Mouse (Mus musculus) limb, embryonic 12.5 days (tissue): ENCODE measurements around the gene Upb1. TPM values are rescaled to one million over a fixed set of nuclear protein-coding genes. Genes with fewer than 3 reads are reported as not detected.
A peak's percentile ranks its signal among the peaks of the same experiment; 100 is the strongest.
"Not testable (repeated sequence)": the region's sequence is repeated elsewhere in the genome, so short reads cannot be mapped to it uniquely, and the experiment has no call there.

Source experiments
- ATAC-seq: fragments of 200-750 bp; cut with Nextera tagmentation; 2 replicates; pipeline ENCODE4 v1.8.0; 2017; ENCODE audit warnings: low read depth, moderate TSS enrichment; ENCODE audit not compliant: insufficient number of reproducible peaks, insufficient read depth, low FRiP score, low TSS enrichment
- H3K27ac ChIP-seq: fragments of 300-500 bp; sonication (generic); 2 replicates; pipeline ENCODE4 v1.5.1; 2016; ENCODE audit warnings: mild to moderate bottlenecking, moderate library complexity
- H3K27me3 ChIP-seq: fragments of 300-500 bp; sonication (generic); 2 replicates; pipeline ENCODE4 v1.6.1; 2016; ENCODE audit warnings: mild to moderate bottlenecking, moderate library complexity
- H3K36me3 ChIP-seq: fragments of 300-500 bp; sonication (generic); 2 replicates; pipeline ENCODE4 v1.6.1; 2016; ENCODE audit warnings: mild to moderate bottlenecking, moderate library complexity
- H3K4me1 ChIP-seq: fragments of 300-500 bp; sonication (generic); replicated peaks from 2 replicates; pipeline ENCODE4 v1.6.1; 2016
- H3K4me2 ChIP-seq: fragments of 300-500 bp; sonication (generic); 2 replicates; pipeline ENCODE4 v1.6.1; 2016; ENCODE audit warnings: mild to moderate bottlenecking, moderate library complexity
- H3K4me3 ChIP-seq: fragments of 300-500 bp; sonication (generic); replicated peaks from 2 replicates; pipeline ENCODE4 v1.5.1; 2016; ENCODE audit warnings: mild to moderate bottlenecking
- H3K9ac ChIP-seq: fragments of 300-500 bp; sonication (generic); replicated peaks from 2 replicates; pipeline ENCODE4 v1.6.1; 2016; ENCODE audit warnings: mild to moderate bottlenecking, moderate library complexity
- H3K9me3 ChIP-seq: fragments of 300-500 bp; sonication (generic); 2 replicates; pipeline ENCODE4 v1.6.1; 2016; ENCODE audit warnings: mild to moderate bottlenecking, moderate library complexity
- WGBS: fragments of 180-500 bp; shearing (Covaris S2); methylation state at CpG from one replicate; pipeline ENCODE4 v1.1.7; 2016; 5-methylcytosine and 5-hydroxymethylcytosine counted together
- polyA plus RNA-seq: library from polyadenylated mRNA; unstranded; fragments of >200 nt; fragmentation: Nextera tagmentation; extraction: Ambion mirVana; gene quantifications from 2 replicates; pipeline ENCODE4 v1.2.1, GENCODE M21; 2016

Upb1 gene
- 0.24 and 0.36 TPM in 2 replicates for polyA plus RNA-seq

- no peak within 1 kb of the TSS for H3K4me3 ChIP-seq
- no peaks in the 10 kb centered on the region for H3K27me3 ChIP-seq
- no peak within 1 kb of the TSS for H3K4me2 ChIP-seq
- no peak within 1 kb of the TSS for H3K27ac ChIP-seq
- H3K9me3 ChIP-seq: no peaks in the 10 kb centered on the region
- WGBS: 81% methylated on average over 4 of the region's 4 CpGs
- no peak for ATAC-seq
- H3K9ac ChIP-seq: no peak within 1 kb of the TSS
- H3K36me3 ChIP-seq: no peaks in the 10 kb centered on the region
- H3K4me1 ChIP-seq: no peaks in the 10 kb centered on the region
Observed at GRCm38 (mm10) chr10:75400958-75401357, at the start of gene Upb1. TSS of gene Upb1 (plus strand) at chr10:75401115.

DNA sequence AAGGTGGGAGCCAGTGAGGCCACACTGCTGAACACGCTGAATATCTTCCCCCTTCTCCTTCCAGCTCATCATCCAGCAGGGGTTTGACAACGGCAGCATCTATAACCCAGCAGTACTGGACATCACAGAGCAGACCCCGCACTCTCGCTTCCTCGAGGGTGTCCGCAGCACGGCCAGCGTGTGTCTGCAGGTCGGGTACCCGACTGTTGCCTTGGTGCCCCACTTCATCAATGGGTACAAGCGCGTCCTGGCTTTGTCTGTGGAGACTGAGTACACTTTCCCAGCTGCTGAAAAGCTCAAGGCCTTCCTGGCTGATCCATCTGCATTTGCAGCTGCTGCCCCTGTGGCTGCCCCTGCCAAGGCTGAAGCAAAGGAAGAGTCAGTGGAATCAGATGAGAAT lies 48.4 kb upstream of the Upb1 start:
- ATAC-seq: no peak

GRCm38 (mm10) chr10:75353838-75354241 lies 47.1 kb upstream of the Upb1 start:
- not testable (repeated sequence) for H3K9ac ChIP-seq, H3K36me3 ChIP-seq, H3K4me3 ChIP-seq, H3K27ac ChIP-seq, H3K9me3 ChIP-seq, H3K4me1 ChIP-seq, ATAC-seq, H3K27me3 ChIP-seq, H3K4me2 ChIP-seq
- WGBS: 77% methylated on average over 9 of the region's 9 CpGs

More for the DNA sequence above, 48.4 kb upstream of the Upb1 start:
- Histone ChIP-seq H3K4me1 (no peaks in the 10 kb centered on the region), H3K4me2 (no peak overlapping the region), H3K27ac (no peak overlapping the region), H3K9me3 (no peaks in the 10 kb centered on the region), H3K4me3 (no peak overlapping the region), H3K27me3 (no peaks in the 10 kb centered on the region), H3K36me3 (no peaks in the 10 kb centered on the region), H3K9ac (no peak overlapping the region)
- WGBS: 95% methylated on average over 12 of the region's 12 CpGs

GRCm38 (mm10) chr10:75355341-75355740 lies 45.6 kb upstream of the Upb1 start:
- Histone ChIP-seq H3K9me3 (no peaks in the 10 kb centered on the region), H3K4me3 (no peak overlapping the region), H3K27ac (no peak overlapping the region), H3K4me1 (no peaks in the 10 kb centered on the region), H3K27me3 (no peaks in the 10 kb centered on the region), H3K4me2 (no peak overlapping the region), H3K9ac (no peak overlapping the region), H3K36me3 (no peaks in the 10 kb centered on the region)
- no peak for ATAC-seq
- 59% methylated on average over 4 of the region's 4 CpGs for WGBS

DNA sequence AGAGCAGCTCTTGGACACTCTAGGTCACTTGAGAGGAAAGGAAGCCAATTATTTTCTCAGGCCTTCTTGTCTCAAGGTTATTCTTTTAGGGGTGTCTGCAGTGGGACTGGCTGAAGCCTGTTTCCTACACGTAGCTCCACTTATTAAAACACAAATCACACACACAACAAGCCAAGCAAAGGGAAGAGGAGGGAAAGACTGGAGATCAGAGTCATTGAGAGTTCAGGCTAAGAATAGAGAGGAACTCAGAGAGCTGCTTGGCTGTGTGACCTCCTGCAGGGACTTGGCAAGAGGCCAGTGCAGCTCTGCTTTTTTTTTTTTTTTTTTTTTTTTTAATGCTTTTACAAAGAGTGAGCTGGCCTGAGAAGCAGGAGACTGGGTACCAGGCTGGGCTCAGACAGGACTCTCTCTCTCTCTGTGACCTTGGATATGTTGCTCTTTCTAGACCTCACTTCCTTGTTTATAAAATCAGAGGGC lies 36.7 kb upstream of the Upb1 start:
- H3K9me3 ChIP-seq, H3K27me3 ChIP-seq, H3K4me2 ChIP-seq, H3K36me3 ChIP-seq, H3K4me1 ChIP-seq, H3K4me3 ChIP-seq, H3K9ac ChIP-seq, H3K27ac ChIP-seq: not testable (repeated sequence)
- 39% methylated on average over 1 of the region's 1 CpGs for WGBS
- ATAC-seq: peak; percentile 31; the same call in 1 of the 2 replicates

- Histone ChIP-seq H3K4me1 (peaks cover 4% of the 10 kb centered on the region; the same call in 1 of the 2 replicates), H3K4me3 (no peak overlapping the region), H3K27me3 (no peaks in the 10 kb centered on the region), H3K4me2 (no peak overlapping the region), H3K9ac (no peak overlapping the region), H3K27ac (no peak overlapping the region), H3K36me3 (no peaks in the 10 kb centered on the region), H3K9me3 (no peaks in the 10 kb centered on the region)
- no peak for ATAC-seq
- 81% methylated on average over 9 of the region's 9 CpGs for WGBS
Observed at GRCm38 (mm10) chr10:75364796-75365195, 36.1 kb upstream of the Upb1 start.

DNA sequence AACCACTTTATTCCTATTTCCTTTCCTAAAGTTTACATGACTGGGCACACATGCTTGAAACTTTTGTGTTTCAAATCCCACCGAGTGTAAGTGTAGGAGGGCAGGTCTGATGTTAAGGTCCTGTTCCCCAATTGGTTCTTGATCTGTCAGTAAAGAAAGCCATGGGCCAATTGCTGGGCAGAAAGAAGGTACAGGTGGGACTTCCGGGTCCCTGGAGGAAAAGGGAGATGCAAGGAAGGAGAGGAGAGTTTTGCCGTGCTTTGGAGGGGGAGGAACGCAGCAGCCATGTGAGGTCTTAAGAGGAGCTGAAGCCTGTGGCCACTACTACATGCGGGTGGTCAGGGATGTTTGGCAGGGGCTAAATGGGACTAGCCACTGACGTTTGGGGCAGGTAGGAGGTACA lies 35.7 kb upstream of the Upb1 start:
- Histone ChIP-seq H3K4me2 (peak overlapping the region; percentile 23; the same call in 1 of the 2 replicates), H3K9ac (no peak overlapping the region)
- ATAC-seq: no peak

DNA sequence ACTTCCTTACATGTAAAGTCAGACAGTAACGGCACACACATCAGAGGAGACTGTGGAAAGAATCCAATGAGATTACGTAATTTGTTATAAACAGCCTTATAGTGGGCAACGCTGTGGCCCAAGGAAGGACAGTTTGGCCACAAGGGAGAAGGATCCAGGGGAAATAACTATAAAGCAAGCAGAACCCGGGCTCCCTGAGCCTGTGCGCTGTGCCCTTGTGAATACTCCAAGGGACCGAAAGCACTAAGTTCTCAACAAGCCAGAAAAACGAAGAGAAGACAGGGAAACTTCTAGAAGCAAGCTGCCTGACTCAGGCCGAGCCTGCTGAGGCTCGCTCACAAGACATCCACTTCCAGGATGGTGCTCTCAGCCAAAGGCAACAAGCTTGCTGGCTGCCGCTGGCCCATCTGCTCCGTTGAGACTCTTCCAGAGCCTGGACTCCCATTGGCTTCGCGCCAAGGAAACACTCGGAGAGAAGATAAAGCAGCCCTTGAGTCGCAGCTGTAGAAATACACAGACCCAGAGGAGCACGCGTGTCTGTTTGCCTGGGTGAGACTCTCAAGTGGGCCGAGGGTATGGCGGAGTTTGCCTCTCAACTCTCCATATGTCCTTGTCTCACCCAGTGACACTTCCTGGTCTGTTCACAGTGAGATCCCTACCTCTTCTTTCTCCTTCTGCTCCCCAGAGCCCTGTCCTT lies 27.1 kb upstream of the Upb1 start:
- not testable (repeated sequence) for H3K4me3 ChIP-seq, H3K27ac ChIP-seq, H3K9ac ChIP-seq, ATAC-seq, H3K36me3 ChIP-seq, H3K4me2 ChIP-seq, H3K4me1 ChIP-seq, H3K27me3 ChIP-seq, H3K9me3 ChIP-seq
- WGBS: 85% methylated on average over 16 of the region's 19 CpGs

More for the DNA sequence above, 35.7 kb upstream of the Upb1 start:
- H3K27ac ChIP-seq: no peak overlapping the region
- no peaks in the 10 kb centered on the region for H3K27me3 ChIP-seq
- peaks cover 4% of the 10 kb centered on the region; the same call in 1 of the 2 replicates for H3K4me1 ChIP-seq
- H3K4me3 ChIP-seq: peak overlapping the region; percentile 21
- 45% methylated on average over 6 of the region's 6 CpGs for WGBS
- H3K36me3 ChIP-seq: no peaks in the 10 kb centered on the region
- no peaks in the 10 kb centered on the region for H3K9me3 ChIP-seq

- Histone ChIP-seq H3K27me3 (no peaks in the 10 kb centered on the region), H3K4me1 (no peaks in the 10 kb centered on the region), H3K27ac (no peak overlapping the region), H3K9me3 (no peaks in the 10 kb centered on the region), H3K4me2 (no peak overlapping the region), H3K9ac (no peak overlapping the region), H3K36me3 (no peaks in the 10 kb centered on the region), H3K4me3 (no peak overlapping the region)
- no peak for ATAC-seq
- WGBS: 82% methylated on average over 10 of the region's 10 CpGs
Observed at GRCm38 (mm10) chr10:75378688-75379087, 22.2 kb upstream of the Upb1 start.

DNA sequence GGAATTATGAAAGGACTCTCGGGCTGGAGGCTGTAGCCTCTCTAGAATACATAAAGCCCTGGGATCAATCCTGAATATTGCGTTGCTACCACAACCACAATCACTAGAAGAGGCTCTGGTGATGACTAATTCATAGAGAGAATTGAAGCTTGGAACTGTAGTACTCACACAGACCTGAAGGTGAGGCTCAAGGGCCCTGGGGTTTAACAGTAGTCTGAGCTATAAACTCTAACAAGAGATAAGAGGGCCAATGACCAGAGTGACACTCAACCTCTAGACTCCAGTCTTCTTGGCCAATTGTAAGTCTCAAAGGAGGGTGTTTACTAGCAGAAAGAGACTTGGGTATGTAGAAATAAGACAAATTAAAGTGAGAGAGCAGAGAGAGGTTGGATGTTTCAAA lies 10.8 kb upstream of the Upb1 start:
- H3K9ac ChIP-seq: no peak overlapping the region
- H3K4me3 ChIP-seq: no peak overlapping the region
- 93% methylated on average over 2 of the region's 2 CpGs for WGBS
- ATAC-seq: no peak
- H3K27ac ChIP-seq: no peak overlapping the region
- H3K27me3 ChIP-seq: no peaks in the 10 kb centered on the region
- no peaks in the 10 kb centered on the region for H3K9me3 ChIP-seq
- H3K36me3 ChIP-seq: no peaks in the 10 kb centered on the region
- no peak overlapping the region for H3K4me2 ChIP-seq
- no peaks in the 10 kb centered on the region for H3K4me1 ChIP-seq

- Histone ChIP-seq H3K36me3 (no peaks in the 10 kb centered on the region), H3K4me1 (no peaks in the 10 kb centered on the region), H3K4me3 (no peak overlapping the region), H3K27me3 (no peaks in the 10 kb centered on the region), H3K9ac (no peak overlapping the region), H3K4me2 (no peak overlapping the region), H3K9me3 (no peaks in the 10 kb centered on the region), H3K27ac (no peak overlapping the region)
- ATAC-seq: no peak
- 90% methylated on average over 4 of the region's 4 CpGs for WGBS
Observed at GRCm38 (mm10) chr10:75390832-75391231, 10.1 kb upstream of the Upb1 start.

DNA sequence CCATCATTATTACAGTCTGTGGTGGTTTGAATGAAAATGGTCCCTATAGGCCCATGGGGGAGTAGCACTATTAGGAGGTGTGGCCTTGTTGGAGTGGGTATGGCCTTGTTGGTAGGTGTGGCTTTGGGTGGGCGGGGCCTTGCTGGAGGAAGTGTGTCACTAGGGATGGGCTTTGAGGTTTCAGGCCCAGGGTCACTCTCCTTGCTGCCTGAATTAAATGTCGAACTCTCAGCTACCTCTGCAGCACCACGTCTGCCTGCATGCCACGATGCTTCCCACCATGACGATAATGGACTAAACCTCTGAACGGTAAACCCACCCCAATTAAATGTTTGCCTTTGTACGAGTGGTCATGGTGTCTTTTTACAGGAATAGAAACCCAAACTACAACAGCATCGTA lies 6.1 kb upstream of the Upb1 start:
- no peak for ATAC-seq
- H3K4me2 ChIP-seq: no peak overlapping the region
- H3K4me3 ChIP-seq: no peak overlapping the region
- no peak overlapping the region for H3K27ac ChIP-seq
- no peaks in the 10 kb centered on the region for H3K36me3 ChIP-seq
- no peaks in the 10 kb centered on the region for H3K4me1 ChIP-seq
- H3K27me3 ChIP-seq: no peaks in the 10 kb centered on the region
- WGBS: 84% methylated on average over 8 of the region's 8 CpGs
- no peak overlapping the region for H3K9ac ChIP-seq
- no peaks in the 10 kb centered on the region for H3K9me3 ChIP-seq
